17 mouse cellular contexts compared by ENCODE assay signal in genomic region chr7:102292228-102292627, GRCm38 (mm10).
"Had no signal": no experiment of that assay in that cellular context is flagged by ENCODE, and none has a peak within 500 bp of the region (broad histone marks: within the 10 kb centered on the region; RNA-seq: fewer than 3 reads in every experiment).

No protein-coding gene starts in this region.

- ATAC-seq: lung, postnatal 0 days; midbrain, embryonic 13.5 days; midbrain, embryonic 15.5 days had no signal

- DNase-seq: lung, adult 2 months; lung, postnatal 14 days; lung, postnatal 36 days; right cerebral cortex, postnatal 25 days; right cerebral cortex, postnatal 4 days; spleen, adult 18-20 months; thymus, adult 18-20 months; thymus, postnatal 14 days; thymus, postnatal 36 days had no signal

- H3K4me3 ChIP-seq: lung, embryonic 15.5 days; megakaryocyte, embryonic 14.5 days; midbrain, embryonic 13.5 days; midbrain, embryonic 15.5 days; neural tube, embryonic 12.5 days had no signal

- H3K27ac ChIP-seq: lung, embryonic 15.5 days; macrophage; midbrain, embryonic 13.5 days; midbrain, embryonic 15.5 days; neural tube, embryonic 12.5 days had no signal

- H3K36me3 ChIP-seq: lung, embryonic 15.5 days; midbrain, embryonic 13.5 days; midbrain, embryonic 15.5 days; neural tube, embryonic 12.5 days had no signal

- H3K27me3 ChIP-seq: lung, embryonic 15.5 days; megakaryocyte, embryonic 14.5 days; midbrain, embryonic 13.5 days; midbrain, embryonic 15.5 days; neural tube, embryonic 12.5 days had no signal

- H3K9me3 ChIP-seq: lung, embryonic 15.5 days; megakaryocyte, embryonic 14.5 days; midbrain, embryonic 13.5 days; midbrain, embryonic 15.5 days; neural tube, embryonic 12.5 days had no signal

- H3K4me2 ChIP-seq: lung, embryonic 15.5 days; midbrain, embryonic 11.5 days; midbrain, embryonic 13.5 days; midbrain, embryonic 15.5 days; neural tube, embryonic 12.5 days had no signal

- H3K4me1 ChIP-seq: lung, embryonic 15.5 days had no signal

- H3K9ac ChIP-seq: lung, embryonic 15.5 days; midbrain, embryonic 13.5 days; midbrain, embryonic 15.5 days; neural tube, embryonic 12.5 days had no signal
